Comparison of ENCODE assay signal across 23 mouse cellular contexts in genomic region chr7:98677511-98677910, GRCm38 (mm10). TPM values are rescaled to one million over a fixed set of nuclear protein-coding genes. Genes with fewer than 3 reads are reported as not detected.
A peak's percentile ranks its signal among the peaks of the same experiment; 100 is the strongest.
DNase-seq lines count a peak whose midpoint lies in the region; ATAC-seq and TF ChIP-seq lines count a peak whose summit lies in the region.
"Had no signal": no experiment of that assay in that cellular context is flagged by ENCODE, and none has a peak within 500 bp of the region (broad histone marks: within the 10 kb centered on the region; RNA-seq: fewer than 3 reads in every experiment).

No protein-coding gene starts in this region.

- WGBS in heart, adult 2 months: 79% methylated on average over 2 of the region's 2 CpGs
- WGBS in heart, embryonic 15.5 days: 85% methylated on average over 2 of the region's 2 CpGs
- WGBS in heart, embryonic 12.5 days: 84% methylated on average over 2 of the region's 2 CpGs
- 59% methylated on average over 2 of the region's 2 CpGs for WGBS in kidney, embryonic 16.5 days

- no peak for DNase-seq in heart, adult 2 months
- DNase-seq in heart, postnatal 14 days: no peak
- peak; percentile 21 for DNase-seq in kidney, adult 18-20 months
- DNase-seq in kidney, postnatal 25 days: peak; percentile 35 to 61
- no peak for DNase-seq in kidney, postnatal 14 days
- DNase-seq: adrenal gland, postnatal 14 days; B cell, adult 2 months; cerebellum, adult 11-12 months; cerebellum, adult 9-10 months; cerebellum, postnatal 25 days; gastrocnemius, postnatal 10 days had no signal

- H3K9me3 ChIP-seq in heart, embryonic 15.5 days (replicated peaks): no peaks in the 10 kb centered on the region
- no peaks in the 10 kb centered on the region for H3K9me3 ChIP-seq in heart, embryonic 12.5 days (replicated peaks)
- H3K9me3 ChIP-seq in kidney, embryonic 16.5 days (ENCODE audit: low read length): no peaks in the 10 kb centered on the region
- H3K9me3 ChIP-seq: embryonic facial prominence, embryonic 12.5 days; forebrain, embryonic 12.5 days; hindbrain, embryonic 10.5 days; hindbrain, embryonic 15.5 days had no signal

- peak overlapping the region; percentile 88 for H3K27ac ChIP-seq in heart, adult 2 months
- H3K27ac ChIP-seq in heart, embryonic 15.5 days: no peak overlapping the region
- no peak overlapping the region for H3K27ac ChIP-seq in heart, embryonic 12.5 days (ENCODE audit: poor library complexity, severe bottlenecking)
- H3K27ac ChIP-seq in kidney, embryonic 16.5 days (ENCODE audit: low read length): no peak overlapping the region
- H3K27ac ChIP-seq: embryonic facial prominence, embryonic 12.5 days; forebrain, embryonic 12.5 days; hindbrain, embryonic 10.5 days; hindbrain, embryonic 15.5 days had no signal

- peak overlapping the region; percentile 49; the same call in 1 of the 2 replicates for H3K4me2 ChIP-seq in heart, embryonic 15.5 days
- H3K4me2 ChIP-seq in heart, embryonic 12.5 days: no peak overlapping the region
- no peak overlapping the region for H3K4me2 ChIP-seq in kidney, embryonic 16.5 days (replicated peaks; ENCODE audit: low read depth, low read length)
- H3K4me2 ChIP-seq: embryonic facial prominence, embryonic 12.5 days; forebrain, embryonic 12.5 days; hindbrain, embryonic 15.5 days had no signal

- intact Hi-C loops in heart, adult 2 months (cut with DNase I): no loop called here
- intact Hi-C loops in heart, postnatal 14 days (cut with DNase I): no loop called here

- H3K4me1 ChIP-seq in heart, adult 2 months (ENCODE audit: control insufficient read depth, insufficient read depth, low read length): peaks cover 4% of the 10 kb centered on the region
- H3K4me1 ChIP-seq in heart, embryonic 15.5 days (replicated peaks): peaks cover 32% of the 10 kb centered on the region
- peaks cover 24% of the 10 kb centered on the region for H3K4me1 ChIP-seq in heart, embryonic 12.5 days (replicated peaks)
- H3K4me1 ChIP-seq in kidney, embryonic 16.5 days (ENCODE audit: insufficient read depth, low read length): peaks cover 17% of the 10 kb centered on the region
- H3K4me1 ChIP-seq: forebrain, embryonic 12.5 days had no signal

- TF ChIP-seq POLR2A in heart, adult 2 months (IDR thresholded peaks at IDR 0.05; ENCODE audit: insufficient read depth, low read depth, low read length): no peak

- peaks cover 3% of the 10 kb centered on the region for H3K36me3 ChIP-seq in heart, adult 2 months (ENCODE audit: control insufficient read depth, insufficient read depth, low read length)
- no peaks in the 10 kb centered on the region for H3K36me3 ChIP-seq in heart, embryonic 15.5 days
- no peaks in the 10 kb centered on the region for H3K36me3 ChIP-seq in heart, embryonic 12.5 days
- H3K36me3 ChIP-seq in kidney, embryonic 16.5 days (ENCODE audit: insufficient read depth, low read length): no peaks in the 10 kb centered on the region
- H3K36me3 ChIP-seq: embryonic facial prominence, embryonic 12.5 days; forebrain, embryonic 12.5 days; G1E; hindbrain, embryonic 10.5 days; hindbrain, embryonic 15.5 days had no signal

- no peak overlapping the region for H3K9ac ChIP-seq in heart, adult 2 months (ENCODE audit: low read depth, low read length)
- no peak overlapping the region for H3K9ac ChIP-seq in heart, embryonic 15.5 days
- no peak overlapping the region for H3K9ac ChIP-seq in heart, embryonic 12.5 days
- no peak overlapping the region for H3K9ac ChIP-seq in kidney, embryonic 16.5 days (replicated peaks; ENCODE audit: low read length)
- H3K9ac ChIP-seq: embryonic facial prominence, embryonic 12.5 days; forebrain, embryonic 12.5 days; hindbrain, embryonic 15.5 days had no signal

- no peak for TF ChIP-seq CTCF in heart, adult 2 months (IDR thresholded peaks at IDR 0.05)

- TF ChIP-seq EP300 in heart, adult 2 months (IDR thresholded peaks at IDR 0.05; ENCODE audit: insufficient read depth, low read depth, low read length): no peak

- ATAC-seq in heart, embryonic 15.5 days (replicated peaks; ENCODE audit: insufficient number of reproducible peaks, insufficient read depth, low FRiP score, low read depth): no peak
- ATAC-seq in heart, embryonic 12.5 days (ENCODE audit: insufficient number of reproducible peaks, low FRiP score): no peak
- no peak for ATAC-seq in kidney, embryonic 16.5 days (ENCODE audit: low FRiP score, low TSS enrichment)
- ATAC-seq: activated CD4-positive, CD25-positive, alpha-beta regulatory T cell, adult 4 months; CD4-positive, CD25-positive, alpha-beta regulatory T cell, adult 4 months; forebrain, embryonic 16.5 days; Patski had no signal

- H3K4me3 ChIP-seq in heart, adult 2 months: peak overlapping the region; percentile 43; the same call in 1 of the 2 replicates
- no peak overlapping the region for H3K4me3 ChIP-seq in heart, embryonic 15.5 days
- H3K4me3 ChIP-seq in heart, embryonic 12.5 days: no peak overlapping the region
- no peak overlapping the region for H3K4me3 ChIP-seq in kidney, embryonic 16.5 days (ENCODE audit: low read length)
- H3K4me3 ChIP-seq: embryonic facial prominence, embryonic 12.5 days; forebrain, embryonic 12.5 days; hindbrain, embryonic 10.5 days; hindbrain, embryonic 15.5 days had no signal

- no peaks in the 10 kb centered on the region for H3K79me2 ChIP-seq in heart, adult 2 months (replicated peaks; ENCODE audit: control insufficient read depth, insufficient read depth, low read length)

- no peaks in the 10 kb centered on the region for H3K27me3 ChIP-seq in heart, adult 2 months (ENCODE audit: control insufficient read depth, insufficient read depth, low read length)
- H3K27me3 ChIP-seq in heart, embryonic 15.5 days: no peaks in the 10 kb centered on the region
- no peaks in the 10 kb centered on the region; the same call in 1 of the 2 replicates for H3K27me3 ChIP-seq in heart, embryonic 12.5 days (replicated peaks)
- no peaks in the 10 kb centered on the region for H3K27me3 ChIP-seq in kidney, embryonic 16.5 days (ENCODE audit: insufficient read depth, low read length)
- H3K27me3 ChIP-seq: embryonic facial prominence, embryonic 12.5 days; forebrain, embryonic 12.5 days; hindbrain, embryonic 15.5 days; Patski had no signal

RNA-seq across cellular contexts. Expression of gene Emsy, which starts 20.9 kb away (rescaled TPM):
- total RNA-seq in heart, adult 2 months (2021): 10 to 100 TPM; 24.0 to 25.6 TPM
- 19.6 and 27.7 TPM in 2 replicates for polyA plus RNA-seq in heart, adult 2 months (2012; rRNA removed)
- total RNA-seq in heart, postnatal 14 days (2021): 10 to 100 TPM; 29.3 to 31.7 TPM
- 20.2 and 23.1 TPM in 2 replicates for polyA plus RNA-seq in heart, embryonic 15.5 days (2015; fragmentation: Nextera tagmentation; extraction: Ambion mirVana)
- polyA plus RNA-seq in heart, embryonic 12.5 days (2016; fragmentation: Nextera tagmentation; extraction: Ambion mirVana): 28.2 and 34.1 TPM in 2 replicates
- 29.1 and 39.4 TPM in 2 replicates for polyA plus RNA-seq in kidney, embryonic 16.5 days (2015; fragmentation: Nextera tagmentation; extraction: Ambion mirVana)

RNA-seq across cellular contexts. Expression of gene Thap12, which starts 25.4 kb away (rescaled TPM):
- 10 to 100 TPM; 71.5 to 80.7 TPM for total RNA-seq in heart, adult 2 months (2021)
- polyA plus RNA-seq in heart, adult 2 months (2012; rRNA removed): 18.0 and 41.5 TPM in 2 replicates
- total RNA-seq in heart, postnatal 14 days (2021): 10 to 100 TPM; 60.5 to 70.9 TPM
- 35.6 and 37.4 TPM in 2 replicates for polyA plus RNA-seq in heart, embryonic 15.5 days (2015; fragmentation: Nextera tagmentation; extraction: Ambion mirVana)
- polyA plus RNA-seq in heart, embryonic 12.5 days (2016; fragmentation: Nextera tagmentation; extraction: Ambion mirVana): 49.2 and 50.1 TPM in 2 replicates
- 53.7 and 54.4 TPM in 2 replicates for polyA plus RNA-seq in kidney, embryonic 16.5 days (2015; fragmentation: Nextera tagmentation; extraction: Ambion mirVana)

Comparison
In these comparisons a context has a peak if more than half of its experiments do, and no peak if none do; other contexts are left out.
1. DNase-seq: peak in kidney, adult 18-20 months (single experiment) and kidney, postnatal 25 days (2 of 2); none in heart, adult 2 months (0 of 2), heart, postnatal 14 days (0 of 2) and kidney, postnatal 14 days (single experiment).